Mouse (Mus musculus) A20 (cell line): ENCODE measurements at regions not wholly inside any gene's neighbourhood (a gene's known extent, or its start where the extent isn't known, plus 50 kb on each side); places are given as distances from the start of the nearest gene placed in this dataset.
"Not testable (repeated sequence)": the region's sequence is repeated elsewhere in the genome, so short reads cannot be mapped to it uniquely, and the experiment has no call there.

ENCODE experiments used
- DNase-seq: peaks from one replicate; pipeline ENCODE4 v3.0.0-alpha.2; 2011; ENCODE audit warnings: low read depth, low spot score

GRCm38 (mm10) chr12:113597163-113597562, 53.5 kb downstream of the Adam6a start:
- DNase-seq = peak; percentile 31

- DNase-seq = peak; percentile 18
Observed at GRCm38 (mm10) chr12:113610924-113611323, 67.2 kb downstream of the Adam6a start.

- DNase-seq = not testable (repeated sequence)
Observed at GRCm38 (mm10) chr12:113625221-113625620, 81.5 kb downstream of the Adam6a start.

- not testable (repeated sequence) for DNase-seq
Observed at GRCm38 (mm10) chr12:113630803-113631202, 87.1 kb downstream of the Adam6a start.
